Mouse (Mus musculus) lung, embryonic 15.5 days (tissue): ENCODE results near the gene Txndc5. TPM values are rescaled to one million over a fixed set of nuclear protein-coding genes. Genes with fewer than 3 reads are reported as not detected.

Experiments used
- ATAC-seq: fragments of 200-750 bp; cut with Nextera tagmentation; 2 replicates; pipeline ENCODE4 v1.8.0; 2017; ENCODE audit warnings: moderate number of reproducible peaks, borderline replicate concordance; ENCODE audit not compliant: low FRiP score, low TSS enrichment; ENCODE audit errors: extremely low read depth
- H3K27ac ChIP-seq: fragments of 300-500 bp; sonication (generic); 2 replicates; pipeline ENCODE4 v1.5.1; 2015; ENCODE audit warnings: moderate library complexity, mild to moderate bottlenecking, inconsistent platforms
- H3K27me3 ChIP-seq: fragments of 300-500 bp; sonication (generic); 2 replicates; pipeline ENCODE4 v1.6.1; 2015; ENCODE audit warnings: inconsistent platforms
- H3K36me3 ChIP-seq: fragments of 300-500 bp; sonication (generic); 2 replicates; pipeline ENCODE4 v1.6.1; 2015; ENCODE audit warnings: inconsistent platforms
- H3K4me1 ChIP-seq: fragments of 300-500 bp; sonication (generic); 2 replicates; pipeline ENCODE4 v1.6.1; 2015; ENCODE audit warnings: inconsistent platforms
- H3K4me2 ChIP-seq: fragments of 300-500 bp; sonication (generic); 2 replicates; pipeline ENCODE4 v1.6.1; 2015; ENCODE audit warnings: inconsistent platforms, mild to moderate bottlenecking, moderate library complexity
- H3K4me3 ChIP-seq: fragments of 300-500 bp; sonication (generic); 2 replicates; pipeline ENCODE4 v1.5.1; 2015; ENCODE audit warnings: mild to moderate bottlenecking, inconsistent platforms
- H3K9ac ChIP-seq: fragments of 300-500 bp; sonication (generic); 2 replicates; pipeline ENCODE4 v1.6.1; 2015; ENCODE audit warnings: inconsistent platforms
- H3K9me3 ChIP-seq: fragments of 300-500 bp; sonication (generic); 2 replicates; pipeline ENCODE4 v1.6.1; 2016; ENCODE audit warnings: inconsistent platforms
- WGBS: fragments of 180-500 bp; shearing (Covaris S2); methylation state at CpG from one replicate; pipeline ENCODE4 v1.1.7; 2015; 5-methylcytosine and 5-hydroxymethylcytosine counted together
- polyA plus RNA-seq: library from polyadenylated mRNA; unstranded; fragments of >200 nt; fragmentation: Nextera tagmentation; extraction: Ambion mirVana; gene quantifications from 2 replicates; pipeline ENCODE4 v1.2.1, GENCODE M21; 2015

Txndc5 gene
- polyA plus RNA-seq, 1 experiment from 2014 or later, result 263 TPM

DNA sequence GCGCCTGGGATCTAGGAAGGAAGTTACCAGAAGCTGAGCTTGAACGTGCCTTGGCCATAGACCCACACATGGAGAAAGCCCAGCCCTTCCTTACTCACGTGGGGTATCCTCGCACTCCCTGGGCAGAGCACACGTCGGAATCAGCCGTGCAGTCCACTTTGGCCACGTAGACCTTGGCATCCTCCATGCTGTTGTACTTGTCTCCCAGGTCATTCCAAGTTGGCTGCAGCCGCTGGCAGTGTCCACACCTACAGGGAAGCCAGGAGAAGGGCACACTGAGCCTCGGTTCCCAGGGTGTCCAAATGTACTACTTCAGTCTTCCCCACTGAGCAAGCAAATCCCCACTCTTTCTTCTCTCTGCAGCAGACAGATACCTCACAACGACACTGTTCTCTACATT is 5.4 kb downstream of the Txndc5 start:
- Histone ChIP-seq H3K4me2 (no peak overlapping the region), H3K4me3 (no peak overlapping the region), H3K27ac (peak overlapping the region; percentile 64; the same call in 1 of the 2 replicates), H3K36me3 (peaks cover 40% of the 10 kb centered on the region), H3K4me1 (peaks cover 49% of the 10 kb centered on the region), H3K27me3 (no peaks in the 10 kb centered on the region), H3K9me3 (no peaks in the 10 kb centered on the region), H3K9ac (no peak overlapping the region)
- no peak for ATAC-seq
- 84% methylated on average over 11 of the region's 11 CpGs for WGBS

DNA sequence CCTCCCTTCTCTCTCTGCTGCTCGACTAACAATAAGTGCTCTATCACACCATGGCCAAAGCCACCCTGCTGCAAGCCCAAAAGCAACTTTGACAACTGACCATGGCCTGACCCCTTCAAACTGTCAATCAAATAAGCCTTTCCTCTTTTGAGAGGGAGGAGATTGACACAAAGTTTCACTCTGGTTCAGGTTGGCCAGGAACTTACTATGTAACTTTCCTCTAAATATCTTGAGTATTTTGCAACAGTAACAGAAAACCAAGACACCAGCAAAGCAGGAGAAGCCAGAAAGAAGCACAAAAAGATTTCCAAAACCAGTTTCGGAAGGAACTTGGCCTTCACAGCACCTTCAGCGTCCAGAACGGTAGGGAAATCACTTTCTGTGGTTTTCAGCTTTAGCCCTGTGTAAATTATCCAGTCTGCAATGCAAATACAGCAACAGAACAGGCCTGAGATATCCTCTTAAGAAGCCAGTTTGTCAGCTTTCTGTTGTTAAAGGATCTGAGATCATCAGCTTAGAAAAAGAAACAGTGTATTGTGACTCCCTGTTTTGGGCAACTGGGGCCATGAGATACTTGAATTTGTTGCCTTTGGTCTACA is 6.5 kb downstream of the Txndc5 start:
- no peaks in the 10 kb centered on the region for H3K27me3 ChIP-seq
- H3K4me2 ChIP-seq, result no peak overlapping the region
- no peak overlapping the region for H3K9ac ChIP-seq
- no peak for ATAC-seq
- no peak overlapping the region for H3K4me3 ChIP-seq
- no peaks in the 10 kb centered on the region for H3K9me3 ChIP-seq
- peaks cover 50% of the 10 kb centered on the region for H3K36me3 ChIP-seq
- WGBS, result 54% methylated on average over 4 of the region's 4 CpGs
- H3K27ac ChIP-seq, result peak overlapping the region; percentile 64
- H3K4me1 ChIP-seq, result peaks cover 49% of the 10 kb centered on the region

DNA sequence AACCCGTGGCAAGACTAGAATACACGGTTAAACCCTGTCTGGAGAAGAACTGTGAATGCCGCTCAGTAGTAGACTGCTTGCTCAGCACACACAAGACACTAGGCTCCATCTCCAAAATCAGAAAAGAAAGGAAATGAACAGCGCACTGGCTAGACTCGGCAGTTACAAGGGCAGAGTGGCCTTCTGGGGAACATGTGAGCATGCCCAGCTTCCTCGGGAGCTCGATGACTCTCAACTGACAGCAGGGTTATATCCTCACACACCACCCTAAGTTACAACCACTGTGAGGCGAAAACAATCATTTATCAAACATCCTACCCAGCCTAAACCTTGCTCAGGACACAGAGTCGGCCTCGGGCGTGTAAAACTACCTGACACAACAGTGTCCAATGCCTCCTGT is 8.3 kb downstream of the Txndc5 start:
- WGBS, result 82% methylated on average over 11 of the region's 11 CpGs
- H3K36me3 ChIP-seq, result peaks cover 57% of the 10 kb centered on the region

GRCm38 (mm10) chr13:38516582-38516981 is 12.0 kb downstream of the Txndc5 start:
- no peak overlapping the region for H3K4me2 ChIP-seq
- no peak overlapping the region; the same call in 1 of the 2 replicates for H3K27ac ChIP-seq
- H3K9ac ChIP-seq, result no peak overlapping the region
- no peaks in the 10 kb centered on the region for H3K27me3 ChIP-seq
- peaks cover 65% of the 10 kb centered on the region for H3K36me3 ChIP-seq
- no peak for ATAC-seq
- no peak overlapping the region for H3K4me3 ChIP-seq
- no peaks in the 10 kb centered on the region for H3K9me3 ChIP-seq
- H3K4me1 ChIP-seq, result peaks cover 2% of the 10 kb centered on the region; the same call in 1 of the 2 replicates
- 76% methylated on average over 11 of the region's 11 CpGs for WGBS

More for the DNA sequence above, 8.3 kb downstream of the Txndc5 start:
- ATAC-seq, result no peak
- Histone ChIP-seq H3K9me3 (no peaks in the 10 kb centered on the region), H3K27me3 (no peaks in the 10 kb centered on the region), H3K27ac (no peak overlapping the region), H3K4me1 (peaks cover 34% of the 10 kb centered on the region), H3K4me2 (no peak overlapping the region), H3K4me3 (no peak overlapping the region), H3K9ac (no peak overlapping the region)

DNA sequence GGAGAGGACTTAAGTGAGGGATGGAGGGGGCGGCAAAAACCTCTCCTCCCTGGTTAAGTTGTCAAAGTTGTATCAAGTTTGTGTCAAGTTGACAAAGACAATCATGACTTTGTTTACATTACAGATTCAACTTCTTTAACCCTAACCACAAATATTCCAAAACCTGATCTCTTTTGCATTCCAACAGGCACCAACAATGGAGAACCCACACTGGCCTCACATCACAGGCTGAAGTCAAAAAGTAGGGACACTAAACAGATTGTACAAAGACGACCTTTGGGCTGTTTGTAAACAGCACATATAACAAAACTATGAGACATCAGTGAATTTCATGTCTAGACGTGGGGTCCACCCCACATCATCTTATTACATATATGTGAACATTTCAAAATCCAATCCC is 12.8 kb downstream of the Txndc5 start:
- 62% methylated on average over 3 of the region's 3 CpGs for WGBS
- Histone ChIP-seq H3K4me2 (no peak overlapping the region), H3K9me3 (no peaks in the 10 kb centered on the region), H3K9ac (no peak overlapping the region), H3K36me3 (peaks cover 66% of the 10 kb centered on the region), H3K27me3 (no peaks in the 10 kb centered on the region), H3K27ac (no peak overlapping the region), H3K4me3 (no peak overlapping the region), H3K4me1 (no peaks in the 10 kb centered on the region; the same call in 1 of the 2 replicates)
- ATAC-seq, result no peak

DNA sequence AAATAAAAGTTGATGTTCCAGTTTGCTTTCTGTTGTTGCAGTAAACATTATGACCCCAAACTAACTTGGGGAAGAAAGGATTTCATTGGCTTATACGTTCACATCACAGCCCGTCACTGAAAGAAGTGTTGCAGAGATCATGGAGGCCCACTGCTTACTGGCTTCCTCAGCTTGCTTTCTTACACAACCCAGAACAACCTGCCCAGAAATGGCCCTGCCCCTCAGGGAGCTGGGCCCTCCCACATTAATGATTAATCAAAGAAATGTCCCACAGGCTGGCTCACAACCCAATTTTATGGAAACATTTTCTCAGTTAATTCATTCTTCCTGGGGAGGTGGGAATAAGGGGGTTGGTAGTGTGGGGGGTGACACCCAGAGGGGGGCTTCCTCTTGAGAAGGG is 13.2 kb downstream of the Txndc5 start:
- Histone ChIP-seq H3K36me3 (peaks cover 69% of the 10 kb centered on the region), H3K27me3 (no peaks in the 10 kb centered on the region), H3K4me1 (no peaks in the 10 kb centered on the region; the same call in 1 of the 2 replicates), H3K4me2 (no peak overlapping the region), H3K9ac (no peak overlapping the region), H3K27ac (no peak overlapping the region), H3K9me3 (no peaks in the 10 kb centered on the region), H3K4me3 (no peak overlapping the region)
- ATAC-seq, result no peak
- WGBS, result 79% methylated on average over 2 of the region's 2 CpGs

GRCm38 (mm10) chr13:38513921-38514320 is 14.7 kb downstream of the Txndc5 start:
- no peak for ATAC-seq
- WGBS, result 94% methylated on average over 7 of the region's 7 CpGs
- Histone ChIP-seq H3K4me2 (no peak overlapping the region), H3K36me3 (peaks cover 70% of the 10 kb centered on the region), H3K27ac (no peak overlapping the region), H3K27me3 (no peaks in the 10 kb centered on the region), H3K9me3 (no peaks in the 10 kb centered on the region), H3K4me1 (no peaks in the 10 kb centered on the region; the same call in 1 of the 2 replicates), H3K9ac (no peak overlapping the region), H3K4me3 (no peak overlapping the region)

DNA sequence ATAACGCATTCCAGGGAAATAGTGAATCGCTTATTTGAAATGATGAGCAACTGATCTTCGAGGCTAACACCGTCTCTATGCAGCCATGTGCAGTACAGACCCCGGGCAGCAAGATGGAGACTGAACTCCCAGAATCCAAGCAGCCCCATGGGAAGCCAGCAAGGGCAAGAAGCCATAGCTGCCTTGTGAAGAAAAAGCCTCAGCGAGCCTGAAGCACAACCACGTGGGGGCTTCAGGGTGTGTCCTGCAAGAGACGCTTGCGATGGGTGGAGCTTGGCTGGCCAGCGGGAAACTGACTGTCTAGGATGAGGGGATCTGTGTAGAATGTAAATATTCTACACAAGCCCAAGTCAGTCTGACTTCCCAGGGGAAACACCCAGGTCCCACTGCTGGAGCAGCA is 16.6 kb downstream of the Txndc5 start:
- Histone ChIP-seq H3K27me3 (no peaks in the 10 kb centered on the region), H3K9ac (no peak overlapping the region), H3K27ac (no peak overlapping the region), H3K36me3 (peaks cover 70% of the 10 kb centered on the region), H3K4me3 (no peak overlapping the region), H3K4me2 (no peak overlapping the region), H3K4me1 (no peaks in the 10 kb centered on the region; the same call in 1 of the 2 replicates), H3K9me3 (no peaks in the 10 kb centered on the region)
- WGBS, result 71% methylated on average over 10 of the region's 10 CpGs
- no peak for ATAC-seq

DNA sequence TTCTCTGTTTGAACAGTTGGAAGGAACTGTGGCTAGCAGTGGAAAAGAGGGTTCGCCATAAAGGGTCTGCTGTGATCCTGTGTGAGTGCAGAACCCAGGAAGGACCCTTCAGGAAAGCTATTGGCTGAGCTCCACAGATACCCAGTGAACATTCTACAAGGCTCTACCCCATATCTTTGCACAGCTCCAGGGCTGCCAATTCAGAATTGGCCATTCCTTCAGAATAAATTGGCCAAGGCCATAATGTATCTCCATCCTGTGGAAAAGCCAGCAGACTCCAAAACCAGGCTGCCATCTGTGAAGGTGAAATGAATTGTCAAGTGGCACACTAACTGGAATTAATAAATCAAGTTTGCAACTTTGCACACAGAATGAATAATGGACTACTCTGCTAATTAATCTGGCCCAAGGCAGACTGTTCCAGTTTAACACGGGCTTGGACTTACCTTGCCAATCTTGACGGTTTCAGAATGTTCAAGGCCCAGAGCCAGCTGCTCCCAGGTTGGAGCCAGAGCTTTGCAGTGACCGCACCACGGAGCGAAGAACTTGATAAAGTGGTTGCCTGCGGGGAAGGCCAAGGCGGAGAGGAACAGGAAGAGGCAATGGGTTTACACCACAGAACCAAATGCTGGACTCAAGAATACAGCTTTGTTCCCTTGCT is 18.8 kb downstream of the Txndc5 start:
- Histone ChIP-seq H3K27ac (no peak overlapping the region), H3K4me2 (no peak overlapping the region), H3K4me1 (no peaks in the 10 kb centered on the region), H3K4me3 (no peak overlapping the region), H3K9me3 (no peaks in the 10 kb centered on the region), H3K9ac (no peak overlapping the region), H3K27me3 (no peaks in the 10 kb centered on the region), H3K36me3 (peaks cover 84% of the 10 kb centered on the region)
- ATAC-seq, result no peak
- 88% methylated on average over 8 of the region's 8 CpGs for WGBS

DNA sequence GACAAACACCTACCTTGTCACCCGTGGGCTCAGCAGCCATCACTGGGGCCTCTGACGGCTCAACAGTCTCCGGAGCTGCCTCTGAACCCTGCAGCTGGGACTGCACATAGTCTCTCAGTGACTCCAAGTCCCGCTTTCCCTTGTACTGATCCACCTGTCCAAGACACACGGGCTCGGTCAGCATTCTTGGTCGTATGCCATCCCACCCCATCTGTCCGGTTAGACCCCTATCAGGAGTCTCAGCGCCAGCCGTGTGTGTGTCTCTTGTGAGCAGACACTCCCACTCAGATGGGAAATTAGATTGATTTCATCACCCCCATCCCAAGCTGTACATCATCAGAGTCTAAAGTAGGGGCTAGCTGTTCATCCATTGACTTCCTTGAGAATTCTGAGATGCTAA is 21.7 kb downstream of the Txndc5 start:
- no peak for ATAC-seq
- no peak overlapping the region for H3K4me2 ChIP-seq
- WGBS, result 92% methylated on average over 10 of the region's 10 CpGs

GRCm38 (mm10) chr13:38506320-38506719 is 22.3 kb downstream of the Txndc5 start:
- H3K27ac ChIP-seq, result no peak overlapping the region

More for the DNA sequence above, 21.7 kb downstream of the Txndc5 start:
- H3K36me3 ChIP-seq, result peaks cover 91% of the 10 kb centered on the region
- no peaks in the 10 kb centered on the region for H3K9me3 ChIP-seq
- H3K27ac ChIP-seq, result no peak overlapping the region
- H3K4me1 ChIP-seq, result no peaks in the 10 kb centered on the region
- H3K4me3 ChIP-seq, result no peak overlapping the region
- H3K27me3 ChIP-seq, result no peaks in the 10 kb centered on the region
- no peak overlapping the region for H3K9ac ChIP-seq

DNA sequence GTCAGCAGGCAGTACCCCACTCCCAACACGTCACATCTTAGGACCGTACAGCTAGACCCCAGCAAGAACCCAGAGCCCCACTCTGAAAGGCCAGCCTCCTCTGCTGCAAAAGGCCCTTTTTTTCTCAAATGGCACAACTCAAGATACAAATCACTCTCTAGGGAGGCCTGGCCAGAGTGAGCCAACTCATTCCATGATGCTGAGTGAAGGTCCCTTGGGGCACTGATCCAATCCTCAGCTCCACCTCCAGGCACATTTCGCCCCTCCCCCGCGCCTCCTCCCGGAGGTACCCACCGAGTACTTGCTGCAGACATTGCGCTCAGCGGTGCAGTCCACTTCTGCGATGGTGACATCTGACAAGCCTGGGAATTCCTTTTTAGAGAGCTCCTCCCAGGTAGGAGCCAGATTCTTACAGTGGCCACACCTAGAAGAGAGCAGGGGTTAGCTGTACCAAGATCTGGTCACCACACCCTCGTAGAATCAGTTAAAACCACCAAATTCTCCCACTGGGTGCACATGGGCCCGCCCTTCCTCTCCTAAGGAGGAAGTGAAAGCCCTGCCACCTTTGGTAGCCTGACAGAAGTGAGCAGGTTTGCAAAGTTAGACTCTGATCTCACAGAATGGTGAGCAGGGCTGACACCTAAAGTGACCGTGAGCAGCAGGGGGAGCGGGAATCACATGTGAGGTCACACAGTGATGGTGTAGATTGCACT is 25.3 kb downstream of the Txndc5 start:
- WGBS, result 76% methylated on average over 14 of the region's 14 CpGs
- Histone ChIP-seq H3K27me3 (no peaks in the 10 kb centered on the region), H3K4me1 (no peaks in the 10 kb centered on the region), H3K4me3 (no peak overlapping the region), H3K4me2 (no peak overlapping the region), H3K9me3 (no peaks in the 10 kb centered on the region), H3K36me3 (peaks cover 76% of the 10 kb centered on the region), H3K9ac (no peak overlapping the region), H3K27ac (no peak overlapping the region)
- ATAC-seq, result no peak

More at GRCm38 (mm10) chr13:38506320-38506719, 22.3 kb downstream of the Txndc5 start:
- 84% methylated on average over 8 of the region's 8 CpGs for WGBS
- ATAC-seq, result no peak
- Histone ChIP-seq H3K9me3 (no peaks in the 10 kb centered on the region), H3K4me2 (no peak overlapping the region), H3K9ac (no peak overlapping the region), H3K4me3 (no peak overlapping the region), H3K27me3 (no peaks in the 10 kb centered on the region), H3K4me1 (no peaks in the 10 kb centered on the region), H3K36me3 (peaks cover 90% of the 10 kb centered on the region)
